Mouse (Mus musculus): ENCODE measurements around the gene Zfp709.
"Not testable (repeated sequence)": the region's sequence is repeated elsewhere in the genome, so short reads cannot be mapped to it uniquely, and the experiment has no call there.

- TF ChIP-seq BHLHE40 (IDR thresholded peaks at IDR 0.05; ENCODE audit: low read depth, low read length); POLR2A (IDR thresholded peaks at IDR 0.05; ENCODE audit: low read depth, low read length); CTCF (conservative IDR thresholded peaks at IDR 0.05 in 1 of 2, IDR thresholded peaks at IDR 0.05 in 1 of 2; ENCODE audit: low read depth in 2 of 2, low read length in 2 of 2); GABPA (IDR thresholded peaks at IDR 0.05; ENCODE audit: insufficient replicate concordance, low read depth, low read length); NELFE (IDR thresholded peaks at IDR 0.05; ENCODE audit: low read depth, low read length); EP300 (IDR thresholded peaks at IDR 0.05; ENCODE audit: low read length); E2F4 (IDR thresholded peaks at IDR 0.05; ENCODE audit: insufficient replicate concordance, low read depth, low read length); MYC (IDR thresholded peaks at IDR 0.05; ENCODE audit: low read depth, low read length); UBTF (IDR thresholded peaks at IDR 0.05; ENCODE audit: low read depth, low read length); MAFK (IDR thresholded peaks at IDR 0.05; ENCODE audit: insufficient replicate concordance, low read length); JUND (conservative IDR thresholded peaks at IDR 0.05; ENCODE audit: low read depth, low read length): not testable (repeated sequence)
Observed at GRCm38 (mm10) chr8:71857364-71857763, 24.5 kb upstream of the Zfp709 start.
